Mouse (Mus musculus): ENCODE data around the gene Mov10l1.

GRCm38 (mm10) chr15:89075478-89076147 lies 92.9 kb downstream of the Mov10l1 start:
- no peak for TF ChIP-seq CTCF (IDR thresholded peaks at IDR 0.05; ENCODE audit: low read depth, low read length)
- TF ChIP-seq POLR2A (IDR thresholded peaks at IDR 0.05; ENCODE audit: insufficient read depth, low read length) = no peak
- no peak for TF ChIP-seq EP300 (IDR thresholded peaks at IDR 0.05; ENCODE audit: insufficient read depth, low read depth, low read length)

Measured in ES-Bruce4 (cell line).